Mouse (Mus musculus) spleen, adult 18-20 months (tissue): ENCODE results near the gene Eea1.
A peak's percentile ranks its signal among the peaks of the same experiment; 100 is the strongest.
"Not testable (repeated sequence)": the region's sequence is repeated elsewhere in the genome, so short reads cannot be mapped to it uniquely, and the experiment has no call there.

Experiments used
- DNase-seq, 2 experiments: peaks; one replicate each; pipeline ENCODE4 v3.0.0; 2022; ENCODE audit warnings: mixed read lengths in 2 of 2

Gene Eea1

GRCm38 (mm10) chr10:96074386-96074785 lies 133.9 kb downstream of the Eea1 start:
- DNase-seq: no peak

DNA sequence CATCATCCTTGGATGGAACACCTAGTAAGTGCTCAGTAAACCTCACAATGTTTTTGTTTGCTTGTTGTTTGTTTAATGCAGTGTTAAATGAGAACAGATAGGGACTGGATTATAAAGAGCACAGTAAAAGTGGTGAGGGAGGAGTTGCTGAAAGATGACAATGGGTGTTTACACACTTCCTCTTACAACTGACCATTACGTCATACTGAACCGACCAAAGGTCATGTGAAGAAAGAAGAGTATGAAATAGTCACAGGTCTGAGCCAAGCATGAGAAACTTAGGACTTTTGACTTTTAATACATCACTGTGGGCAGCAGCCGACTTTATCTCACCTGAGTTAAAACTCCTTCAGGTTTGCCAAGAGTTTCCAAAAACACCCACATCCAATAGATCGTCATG lies 135.0 kb downstream of the Eea1 start:
- no peak for DNase-seq

- DNase-seq: no peak
Measured at GRCm38 (mm10) chr10:96075880-96076279, 135.4 kb downstream of the Eea1 start.

GRCm38 (mm10) chr10:96076461-96076860 lies 136.0 kb downstream of the Eea1 start:
- no peak for DNase-seq

DNA sequence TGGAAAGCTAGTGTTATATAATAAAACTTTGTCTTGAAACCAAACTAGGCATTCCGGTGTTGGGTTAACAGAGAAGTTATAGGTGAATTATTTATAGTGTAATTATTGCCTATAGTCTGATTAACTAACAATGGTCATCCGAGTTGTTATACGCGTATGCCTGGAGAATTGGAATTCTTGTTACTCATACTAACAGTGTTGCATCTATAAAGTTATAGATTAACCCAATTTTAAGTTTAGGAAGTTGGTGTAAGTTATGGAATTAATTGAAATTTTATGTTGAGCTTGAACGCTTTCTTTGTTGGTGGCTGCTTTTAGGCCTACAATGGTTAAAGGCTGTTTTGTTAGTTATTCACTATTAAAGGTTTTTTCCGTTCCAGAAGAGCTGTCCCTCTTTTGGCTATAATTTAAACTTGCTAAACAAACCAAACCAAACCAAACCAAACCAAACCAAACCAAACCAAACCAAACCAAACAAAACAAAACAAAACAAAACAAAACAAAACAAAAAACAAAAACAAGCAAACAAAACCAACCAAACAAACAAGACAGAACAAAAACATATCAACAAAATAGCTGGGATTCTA lies 137.1 kb downstream of the Eea1 start:
- DNase-seq: not testable (repeated sequence)

DNA sequence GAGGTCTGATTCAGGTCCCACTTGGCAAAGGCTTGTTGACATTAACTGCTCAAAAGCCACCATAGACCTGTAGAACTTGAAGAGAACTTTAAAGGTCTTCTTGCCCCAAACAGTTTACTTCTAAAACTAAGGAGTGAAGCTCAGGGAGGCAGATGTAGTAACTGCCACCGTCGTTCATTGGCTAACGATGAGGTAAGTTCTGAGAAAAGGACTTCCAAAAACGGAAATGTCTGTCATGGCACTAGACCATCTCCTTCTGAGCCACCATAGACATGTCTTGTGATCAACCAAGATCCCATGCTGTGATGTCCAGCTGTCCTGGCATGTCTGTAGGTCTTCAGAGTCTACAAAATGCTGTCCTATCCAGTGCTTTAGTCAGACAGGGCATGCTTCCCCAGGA lies 139.4 kb downstream of the Eea1 start:
- DNase-seq: no peak

GRCm38 (mm10) chr10:96080440-96081381 lies 140.3 kb downstream of the Eea1 start:
- DNase-seq: peak in 1 of 2 experiments; percentile 25

DNA sequence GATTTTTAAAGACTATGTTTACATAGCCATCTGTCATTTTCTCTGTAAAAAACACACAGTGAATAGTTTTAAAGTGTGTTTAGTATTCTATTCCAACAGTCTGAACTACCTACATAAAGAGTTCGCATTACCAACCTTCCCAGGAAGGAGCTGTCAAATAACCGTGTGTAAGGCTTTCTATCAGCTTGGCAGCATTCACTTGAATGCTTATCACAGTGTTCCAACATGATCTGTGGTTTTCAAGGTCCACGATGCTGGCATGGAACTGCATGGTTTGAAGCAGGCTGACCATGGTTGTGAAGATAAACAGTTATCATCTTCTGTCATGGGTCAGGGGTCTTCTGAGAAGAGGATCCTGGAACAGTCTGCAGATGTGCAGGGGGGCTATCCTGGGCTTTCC lies 141.8 kb downstream of the Eea1 start:
- DNase-seq: no peak

GRCm38 (mm10) chr10:96089744-96090143 lies 149.3 kb downstream of the Eea1 start:
- DNase-seq: no peak

- DNase-seq: no peak
Measured at GRCm38 (mm10) chr10:96090388-96090787, 149.9 kb downstream of the Eea1 start.

DNA sequence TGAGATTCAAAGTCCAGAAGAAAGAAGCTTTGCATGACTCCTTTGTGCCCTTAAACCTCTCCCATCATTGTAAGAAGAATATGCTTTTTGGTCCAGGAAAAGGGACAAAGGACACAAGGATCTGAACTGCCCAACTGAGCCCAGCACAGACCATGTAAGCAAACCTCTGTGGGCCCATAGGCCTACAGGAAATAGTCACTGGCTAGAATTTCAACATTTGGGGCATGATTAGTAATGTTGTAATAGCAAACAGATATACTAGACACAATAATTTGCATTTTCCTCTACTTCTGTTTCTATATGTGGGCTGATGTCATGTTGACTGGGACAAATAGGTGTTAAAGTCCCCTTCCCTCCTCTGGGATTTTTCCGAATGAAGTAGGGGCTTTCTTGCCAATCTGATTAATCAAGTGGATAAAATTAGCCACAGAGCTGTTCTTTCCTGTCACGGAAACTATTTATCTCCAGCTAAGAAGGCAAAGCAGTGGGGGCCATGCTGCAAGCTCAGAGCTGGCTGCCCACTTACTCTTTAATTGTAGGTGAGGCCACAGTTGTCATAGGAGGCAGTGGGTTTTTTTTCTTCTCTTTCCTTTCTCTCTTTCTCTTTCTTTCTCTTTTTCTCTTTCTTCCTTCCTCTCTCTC lies 153.6 kb downstream of the Eea1 start:
- DNase-seq: no peak

GRCm38 (mm10) chr10:96094559-96094958 lies 154.1 kb downstream of the Eea1 start:
- DNase-seq: no peak
